Mouse (Mus musculus) heart, adult 9 months (tissue): ENCODE measurements around the gene Plxna1.

Experiments
- DNase-seq, 2 experiments: peaks; one replicate each; pipeline ENCODE4 v3.0.0; 2022; ENCODE audit warnings: low spot score in 2 of 2

The Plxna1 gene

GRCm38 (mm10) chr6:89361418-89362280 lies 771 bp downstream of the Plxna1 start:
- peak; percentile 48 to 61 for DNase-seq

- no peak for DNase-seq
Measured at GRCm38 (mm10) chr6:89360709-89361417, 1.6 kb downstream of the Plxna1 start.

GRCm38 (mm10) chr6:89359771-89360708 lies 2.4 kb downstream of the Plxna1 start:
- DNase-seq, result peak in 1 of 2 experiments; percentile 51

- no peak for DNase-seq
Measured at GRCm38 (mm10) chr6:89359192-89359591, 3.2 kb downstream of the Plxna1 start.

- DNase-seq, result no peak
Measured at GRCm38 (mm10) chr6:89355661-89356060, 6.8 kb downstream of the Plxna1 start.

- DNase-seq, result no peak
Measured at GRCm38 (mm10) chr6:89354726-89355125, 7.7 kb downstream of the Plxna1 start.

GRCm38 (mm10) chr6:89354076-89354475 lies 8.3 kb downstream of the Plxna1 start:
- no peak for DNase-seq

- no peak for DNase-seq
Measured at GRCm38 (mm10) chr6:89353101-89353500, 9.3 kb downstream of the Plxna1 start.

GRCm38 (mm10) chr6:89351441-89352137 lies 10.8 kb downstream of the Plxna1 start:
- DNase-seq, result peak; percentile 76 to 79

GRCm38 (mm10) chr6:89350520-89350919 lies 11.9 kb downstream of the Plxna1 start:
- DNase-seq, result no peak

GRCm38 (mm10) chr6:89350037-89350515 lies 12.3 kb downstream of the Plxna1 start:
- DNase-seq, result peak; percentile 55 to 65

GRCm38 (mm10) chr6:89348363-89348762 lies 14.1 kb downstream of the Plxna1 start:
- no peak for DNase-seq

- DNase-seq, result no peak
Measured at GRCm38 (mm10) chr6:89347792-89348191, 14.6 kb downstream of the Plxna1 start.

- DNase-seq, result no peak
Measured at GRCm38 (mm10) chr6:89345855-89346254, 16.6 kb downstream of the Plxna1 start.

- no peak for DNase-seq
Measured at GRCm38 (mm10) chr6:89345486-89345785, 17.0 kb downstream of the Plxna1 start.

- peak; percentile 92 to 94 for DNase-seq
Measured at GRCm38 (mm10) chr6:89344613-89345485, 17.6 kb downstream of the Plxna1 start.

GRCm38 (mm10) chr6:89341981-89342380 lies 20.4 kb downstream of the Plxna1 start:
- DNase-seq, result no peak

GRCm38 (mm10) chr6:89339447-89339846 lies 23.0 kb downstream of the Plxna1 start:
- peak; percentile 76 to 86 for DNase-seq

- DNase-seq, result peak in 1 of 2 experiments; percentile 35
Measured at GRCm38 (mm10) chr6:89338733-89339132, 23.7 kb downstream of the Plxna1 start.

GRCm38 (mm10) chr6:89337574-89337973 lies 24.8 kb downstream of the Plxna1 start:
- DNase-seq, result peak in 1 of 2 experiments; percentile 49
